Mouse (Mus musculus): ENCODE results near the gene Gm13212. TPM values are rescaled to one million over a fixed set of nuclear protein-coding genes. Genes with fewer than 3 reads are reported as not detected.

Gene Gm13212
- 26.4 TPM for polyA plus RNA-seq (2015; fragmentation: Illumina TruSeq; extraction: RNeasy Lipid Tissue Mini Kit (QIAGEN cat#74804); ENCODE audit: insufficient read depth, low replicate concordance)

DNA sequence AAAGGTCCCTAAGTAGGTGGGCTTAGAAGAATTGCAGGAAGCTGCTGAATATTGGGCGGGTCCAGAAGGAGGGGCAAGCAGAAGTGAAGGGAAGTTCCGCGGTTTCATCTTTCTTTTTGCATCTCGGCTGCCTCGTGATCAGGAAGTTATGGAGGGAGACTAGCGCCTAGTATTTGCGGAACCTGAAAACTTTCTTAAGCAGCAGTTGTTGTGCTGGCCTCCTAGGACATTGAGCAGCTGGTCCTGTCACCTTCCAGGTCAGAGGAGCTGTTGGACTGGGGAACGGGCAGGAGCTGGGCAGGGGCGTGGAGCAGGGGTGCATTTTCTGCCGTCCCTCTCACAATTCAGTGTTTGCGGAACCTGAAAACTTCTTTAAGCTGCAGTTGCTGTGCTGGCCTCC is at the start of gene Gm13212:
Gm13212 (plus strand) TSS at position 89 of the 400 bp plus-strand sequence.

DNA sequence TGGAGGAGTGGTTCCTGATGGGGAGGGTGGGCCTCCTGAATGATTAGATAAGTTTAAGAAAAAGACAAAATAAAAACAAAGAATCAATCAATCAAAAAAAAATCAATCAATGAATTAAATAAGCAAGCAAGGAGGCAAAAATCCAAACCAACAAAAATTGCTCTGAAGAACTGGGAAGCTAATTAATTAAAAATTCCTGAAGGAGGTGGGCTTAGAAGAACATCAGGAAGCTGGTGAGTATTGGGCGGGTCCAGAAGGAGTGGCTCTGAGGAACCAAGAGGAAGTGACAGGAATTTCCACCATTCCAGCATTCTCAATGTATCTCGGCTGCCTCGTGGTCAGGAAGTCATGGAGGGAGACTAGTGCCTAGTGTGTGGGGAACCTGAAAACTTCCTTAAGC is 85.4 kb downstream of the Gm13212 start, which contains the start of gene Zfp980:
Zfp980 (plus strand) TSS at position 301 of the 400 bp plus-strand sequence.

Other genes starting within 250 kb of the Gm13212 start
- 0.12 TPM for gene Zfp990, start 74.4 kb upstream of the Gm13212 start, polyA plus RNA-seq (2015; fragmentation: Illumina TruSeq; extraction: RNeasy Lipid Tissue Mini Kit (QIAGEN cat#74804); ENCODE audit: insufficient read depth, low replicate concordance)
- not detected for gene Zfp980, start 85.5 kb downstream of the Gm13212 start, polyA plus RNA-seq (2015; fragmentation: Illumina TruSeq; extraction: RNeasy Lipid Tissue Mini Kit (QIAGEN cat#74804); ENCODE audit: insufficient read depth, low replicate concordance)

Data from spleen, adult 10 weeks (tissue).